Mouse (Mus musculus): ENCODE measurements around the gene Trpv2.

GRCm38 (mm10) chr11:62624341-62625291, 50.3 kb downstream of the Trpv2 start:
- no peak for TF ChIP-seq GATA1 (IDR thresholded peaks at IDR 0.05; ENCODE audit: borderline replicate concordance, low read length)
- TF ChIP-seq FLI1 (IDR thresholded peaks at IDR 0.05; ENCODE audit: low read length), result no peak

All from megakaryocyte, embryonic 14.5 days (primary cell).